Mouse (Mus musculus): Measurements from ENCODE around the gene Nlrp4f. TPM values are rescaled to one million over a fixed set of nuclear protein-coding genes. Genes with fewer than 3 reads are reported as not detected.
A peak's percentile ranks its signal among the peaks of the same experiment; 100 is the strongest.

The Nlrp4f gene
- polyA plus RNA-seq, 1 experiment from 2014 or later: not detected

DNA sequence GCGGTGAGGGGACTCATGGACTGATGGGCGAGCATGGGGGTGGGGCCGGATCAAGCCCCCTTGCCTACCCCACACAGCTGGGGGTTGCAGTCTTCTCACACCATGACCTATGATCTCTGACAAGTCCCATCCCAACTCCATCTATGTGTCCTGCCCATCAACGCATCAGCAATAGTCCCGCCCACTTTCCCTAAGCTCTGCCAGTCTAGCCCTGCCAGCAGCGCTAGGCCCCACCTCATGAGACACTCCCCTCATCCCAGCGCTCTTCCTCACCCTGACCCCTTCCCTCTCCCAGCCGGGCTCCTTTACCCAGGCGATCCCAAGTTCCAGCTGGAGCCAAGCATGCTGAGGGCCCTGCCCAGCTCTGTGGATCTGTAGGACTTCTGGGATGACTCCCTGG is 31.4 kb upstream of the Nlrp4f start:
- Histone ChIP-seq H3K4me2 (replicated peaks; ENCODE audit: low read depth) (no peak overlapping the region), H3K36me3 (ENCODE audit: control insufficient read depth, insufficient read depth) (no peaks in the 10 kb centered on the region), H3K9ac (ENCODE audit: low read depth, low read length) (no peak overlapping the region), H3K27ac (ENCODE audit: low read depth, low read length) (no peak overlapping the region), H3K9me3 (ENCODE audit: control insufficient read depth) (no peaks in the 10 kb centered on the region), H3K27me3 (replicated peaks; ENCODE audit: control insufficient read depth, insufficient read depth, low read length) (no peaks in the 10 kb centered on the region), H3K4me3 (ENCODE audit: low read depth, low read length) (no peak overlapping the region), H3K4me1 (replicated peaks; ENCODE audit: control insufficient read depth, insufficient read depth, low read length) (0 out of 2 replicates have a peak, but pooled peaks cover 9% of the 10 kb centered on the region)
- ATAC-seq: no peak
- no peak for TF ChIP-seq CTCF (IDR thresholded peaks at IDR 0.05; ENCODE audit: low read depth)
- WGBS: 64% methylated on average over 9 of the region's 9 CpGs

DNA sequence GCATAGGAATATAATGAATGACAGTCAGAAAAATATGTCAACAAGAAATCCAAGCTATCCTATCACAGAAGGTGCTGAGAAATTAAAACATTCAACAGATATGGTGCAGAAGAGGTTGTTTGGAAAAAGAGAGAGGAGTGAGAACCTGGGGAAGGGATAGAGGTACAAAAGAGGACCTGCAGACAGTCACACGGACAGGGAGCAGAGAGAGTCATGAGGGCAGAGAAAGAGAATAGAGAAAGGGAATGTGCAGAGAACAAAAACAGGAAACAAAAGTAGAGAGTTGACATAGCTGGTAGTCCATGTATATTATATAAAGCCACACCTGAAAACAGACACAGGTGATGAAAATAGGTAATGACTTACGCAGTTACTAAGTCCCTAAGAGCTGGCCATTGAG is 20.9 kb upstream of the Nlrp4f start:
- TF ChIP-seq CTCF (IDR thresholded peaks at IDR 0.05; ENCODE audit: low read depth): no peak

DNA sequence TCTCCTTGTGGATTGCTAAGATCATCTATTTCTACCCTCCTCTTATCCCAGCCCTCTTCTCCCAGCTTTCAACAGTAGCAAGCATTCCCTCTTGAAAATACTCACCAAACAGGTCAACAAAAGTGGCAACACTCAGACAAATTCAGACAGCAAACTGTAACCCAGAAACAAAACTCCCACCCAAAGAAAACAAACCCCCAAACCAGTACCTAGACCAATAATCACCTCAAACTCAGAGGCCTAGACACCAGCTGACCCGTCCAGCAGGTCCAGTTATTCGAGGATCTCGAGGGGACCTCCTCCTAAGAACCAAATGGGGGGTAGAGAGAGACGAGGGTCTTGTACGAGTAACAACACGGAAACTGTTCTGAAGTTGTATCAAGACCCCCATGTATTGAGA is 20.2 kb upstream of the Nlrp4f start:
- H3K4me1 ChIP-seq (replicated peaks; ENCODE audit: control insufficient read depth, insufficient read depth, low read length): no peaks in the 10 kb centered on the region
- H3K36me3 ChIP-seq (ENCODE audit: control insufficient read depth, insufficient read depth): no peaks in the 10 kb centered on the region
- H3K27me3 ChIP-seq (replicated peaks; ENCODE audit: control insufficient read depth, insufficient read depth, low read length): no peaks in the 10 kb centered on the region
- H3K4me3 ChIP-seq (ENCODE audit: low read depth, low read length): no peak overlapping the region
- H3K4me2 ChIP-seq (replicated peaks; ENCODE audit: low read depth): no peak overlapping the region
- ATAC-seq: no peak
- no peaks in the 10 kb centered on the region for H3K9me3 ChIP-seq (ENCODE audit: control insufficient read depth)
- H3K9ac ChIP-seq (ENCODE audit: low read depth, low read length): no peak overlapping the region
- WGBS: 59% methylated on average over 6 of the region's 6 CpGs
- TF ChIP-seq CTCF (IDR thresholded peaks at IDR 0.05; ENCODE audit: low read depth): no peak
- H3K27ac ChIP-seq (ENCODE audit: low read depth, low read length): no peak overlapping the region

More for the DNA sequence above, 20.9 kb upstream of the Nlrp4f start:
- Histone ChIP-seq H3K4me3 (ENCODE audit: low read depth, low read length) (no peak overlapping the region), H3K4me2 (replicated peaks; ENCODE audit: low read depth) (no peak overlapping the region), H3K27me3 (replicated peaks; ENCODE audit: control insufficient read depth, insufficient read depth, low read length) (no peaks in the 10 kb centered on the region), H3K9ac (ENCODE audit: low read depth, low read length) (no peak overlapping the region), H3K4me1 (replicated peaks; ENCODE audit: control insufficient read depth, insufficient read depth, low read length) (no peaks in the 10 kb centered on the region), H3K36me3 (ENCODE audit: control insufficient read depth, insufficient read depth) (no peaks in the 10 kb centered on the region), H3K9me3 (ENCODE audit: control insufficient read depth) (no peaks in the 10 kb centered on the region), H3K27ac (ENCODE audit: low read depth, low read length) (no peak overlapping the region)
- no peak for ATAC-seq
- WGBS: 81% methylated on average over 2 of the region's 2 CpGs

- Histone ChIP-seq H3K4me3 (ENCODE audit: low read depth, low read length) (no peak overlapping the region), H3K4me2 (replicated peaks; ENCODE audit: low read depth) (no peak overlapping the region), H3K4me1 (replicated peaks; ENCODE audit: control insufficient read depth, insufficient read depth, low read length) (no peaks in the 10 kb centered on the region), H3K36me3 (ENCODE audit: control insufficient read depth, insufficient read depth) (no peaks in the 10 kb centered on the region), H3K27me3 (replicated peaks; ENCODE audit: control insufficient read depth, insufficient read depth, low read length) (no peaks in the 10 kb centered on the region), H3K9me3 (ENCODE audit: control insufficient read depth) (no peaks in the 10 kb centered on the region), H3K9ac (ENCODE audit: low read depth, low read length) (no peak overlapping the region), H3K27ac (ENCODE audit: low read depth, low read length) (no peak overlapping the region)
- no peak for TF ChIP-seq CTCF (IDR thresholded peaks at IDR 0.05; ENCODE audit: low read depth)
- no peak for ATAC-seq
- WGBS: 64% methylated on average over 1 of the region's 1 CpGs
These were observed 5.1 kb downstream of the Nlrp4f start for GRCm38 (mm10) chr13:65200667-65201066.

- ATAC-seq: no peak
- Histone ChIP-seq H3K9ac (ENCODE audit: low read depth, low read length) (no peak overlapping the region), H3K4me1 (replicated peaks; ENCODE audit: control insufficient read depth, insufficient read depth, low read length) (no peaks in the 10 kb centered on the region), H3K4me3 (ENCODE audit: low read depth, low read length) (no peak overlapping the region), H3K4me2 (replicated peaks; ENCODE audit: low read depth) (no peak overlapping the region), H3K36me3 (ENCODE audit: control insufficient read depth, insufficient read depth) (no peaks in the 10 kb centered on the region), H3K27ac (ENCODE audit: low read depth, low read length) (no peak overlapping the region), H3K27me3 (replicated peaks; ENCODE audit: control insufficient read depth, insufficient read depth, low read length) (no peaks in the 10 kb centered on the region), H3K9me3 (ENCODE audit: control insufficient read depth) (no peaks in the 10 kb centered on the region)
- 58% methylated on average over 15 of the region's 15 CpGs for WGBS
- TF ChIP-seq CTCF (IDR thresholded peaks at IDR 0.05; ENCODE audit: low read depth): no peak
These were observed 29.2 kb downstream of the Nlrp4f start for GRCm38 (mm10) chr13:65176472-65177091.

GRCm38 (mm10) chr13:65175734-65176471 is 29.9 kb downstream of the Nlrp4f start:
- H3K27me3 ChIP-seq (replicated peaks; ENCODE audit: control insufficient read depth, insufficient read depth, low read length): no peaks in the 10 kb centered on the region
- no peak overlapping the region for H3K27ac ChIP-seq (ENCODE audit: low read depth, low read length)
- 18% methylated on average over 46 of the region's 46 CpGs for WGBS
- peak; percentile 78 for TF ChIP-seq CTCF (IDR thresholded peaks at IDR 0.05; ENCODE audit: low read depth)
- no peaks in the 10 kb centered on the region for H3K9me3 ChIP-seq (ENCODE audit: control insufficient read depth)
- no peaks in the 10 kb centered on the region for H3K4me1 ChIP-seq (replicated peaks; ENCODE audit: control insufficient read depth, insufficient read depth, low read length)
- H3K36me3 ChIP-seq (ENCODE audit: control insufficient read depth, insufficient read depth): no peaks in the 10 kb centered on the region
- peak overlapping the region; percentile 56 for H3K4me2 ChIP-seq (replicated peaks; ENCODE audit: low read depth)
- peak overlapping the region; percentile 11; the same call in 1 of the 2 replicates for H3K4me3 ChIP-seq (ENCODE audit: low read depth, low read length)
- H3K9ac ChIP-seq (ENCODE audit: low read depth, low read length): no peak overlapping the region
- 0 out of 2 replicates have a peak, but pooled peaks have one; percentile 16 for ATAC-seq

Data from intestine, postnatal 0 days (tissue).